Mouse (Mus musculus) hindbrain, embryonic 10.5 days (tissue): ENCODE data around the gene Smg6. TPM values are rescaled to one million over a fixed set of nuclear protein-coding genes. Genes with fewer than 3 reads are reported as not detected.

ENCODE experiments used
- DNase-seq: peaks from one replicate; pipeline ENCODE4 v3.0.0-alpha.2; 2017; ENCODE audit warnings: low spot score
- H3K27ac ChIP-seq: fragments of 300-500 bp; sonication (generic); 2 replicates; pipeline ENCODE4 v1.5.1; 2016; ENCODE audit warnings: mild to moderate bottlenecking, moderate library complexity
- H3K27me3 ChIP-seq: fragments of 300-500 bp; sonication (generic); 2 replicates; pipeline ENCODE4 v1.6.1; 2016; ENCODE audit warnings: mild to moderate bottlenecking; ENCODE audit not compliant: poor library complexity, insufficient read depth, severe bottlenecking
- H3K36me3 ChIP-seq: fragments of 300-500 bp; sonication (generic); 2 replicates; pipeline ENCODE4 v1.6.1; 2016; ENCODE audit warnings: mild to moderate bottlenecking, moderate library complexity
- H3K4me1 ChIP-seq: fragments of 300-500 bp; sonication (generic); replicated peaks from 2 replicates; pipeline ENCODE4 v1.6.1; 2016; ENCODE audit warnings: mild to moderate bottlenecking
- H3K4me3 ChIP-seq: fragments of 300-500 bp; sonication (generic); 2 replicates; pipeline ENCODE4 v1.5.1; 2016; ENCODE audit warnings: mild to moderate bottlenecking, moderate library complexity
- H3K9me3 ChIP-seq: fragments of 300-500 bp; sonication (generic); 2 replicates; pipeline ENCODE4 v1.6.1; 2016; ENCODE audit warnings: mild to moderate bottlenecking, moderate library complexity
- WGBS: fragments of 180-500 bp; shearing (Covaris S2); methylation state at CpG from one replicate; pipeline ENCODE4 v1.1.7; 2016; 5-methylcytosine and 5-hydroxymethylcytosine counted together
- polyA plus RNA-seq: library from polyadenylated mRNA; unstranded; fragments of >200 nt; fragmentation: Nextera tagmentation; extraction: Ambion mirVana; gene quantifications from 2 replicates; pipeline ENCODE4 v1.2.1, GENCODE M21; 2016

Smg6 gene
- polyA plus RNA-seq, 1 experiment from 2014 or later: 19.2 TPM

- H3K4me1 ChIP-seq: peaks cover 4% of the 10 kb centered on the region
- no peak for DNase-seq
- no peak overlapping the region for H3K4me3 ChIP-seq
- H3K36me3 ChIP-seq: 0 out of 2 replicates have a peak, but pooled peaks cover 3% of the 10 kb centered on the region
- no peaks in the 10 kb centered on the region for H3K9me3 ChIP-seq
- 93% methylated on average over 3 of the region's 3 CpGs for WGBS
- H3K27ac ChIP-seq: no peak overlapping the region
- H3K27me3 ChIP-seq: no peaks in the 10 kb centered on the region
Measured at GRCm38 (mm10) chr11:75071352-75071751, 145.7 kb downstream of the Smg6 start.

- H3K36me3 ChIP-seq: no peaks in the 10 kb centered on the region
- WGBS: 75% methylated on average over 2 of the region's 2 CpGs
- no peaks in the 10 kb centered on the region for H3K9me3 ChIP-seq
- no peak for DNase-seq
- no peaks in the 10 kb centered on the region for H3K27me3 ChIP-seq
- no peak overlapping the region for H3K4me3 ChIP-seq
- H3K27ac ChIP-seq: no peak overlapping the region
- H3K4me1 ChIP-seq: peaks cover 4% of the 10 kb centered on the region
Measured at GRCm38 (mm10) chr11:75072932-75073625, 147.5 kb downstream of the Smg6 start.

DNA sequence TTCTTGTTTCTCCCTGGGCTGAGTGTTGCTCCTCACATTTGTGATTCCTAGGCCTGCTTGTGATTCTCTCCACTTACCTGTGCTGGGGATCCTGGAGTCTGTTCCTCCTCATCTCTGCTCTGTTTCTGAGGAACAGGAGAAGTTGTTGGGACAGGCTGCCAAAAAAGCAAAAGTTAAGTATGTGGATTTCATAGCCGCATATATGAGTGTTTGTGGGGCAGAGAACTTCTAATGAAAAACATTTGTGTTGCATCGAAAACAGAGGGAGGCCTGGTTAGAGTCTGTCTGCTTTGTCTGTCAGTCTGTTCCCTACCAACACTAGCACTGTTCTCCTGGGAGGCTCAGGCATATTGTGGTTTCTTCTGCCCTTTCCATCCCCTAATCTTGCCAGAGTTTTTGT is 148.1 kb downstream of the Smg6 start:
- no peaks in the 10 kb centered on the region for H3K9me3 ChIP-seq
- H3K27ac ChIP-seq: no peak overlapping the region
- H3K27me3 ChIP-seq: no peaks in the 10 kb centered on the region
- peaks cover 3% of the 10 kb centered on the region; the same call in 1 of the 2 replicates for H3K36me3 ChIP-seq
- 84% methylated on average over 2 of the region's 2 CpGs for WGBS
- H3K4me1 ChIP-seq: peaks cover 4% of the 10 kb centered on the region
- DNase-seq: no peak
- no peak overlapping the region for H3K4me3 ChIP-seq

DNA sequence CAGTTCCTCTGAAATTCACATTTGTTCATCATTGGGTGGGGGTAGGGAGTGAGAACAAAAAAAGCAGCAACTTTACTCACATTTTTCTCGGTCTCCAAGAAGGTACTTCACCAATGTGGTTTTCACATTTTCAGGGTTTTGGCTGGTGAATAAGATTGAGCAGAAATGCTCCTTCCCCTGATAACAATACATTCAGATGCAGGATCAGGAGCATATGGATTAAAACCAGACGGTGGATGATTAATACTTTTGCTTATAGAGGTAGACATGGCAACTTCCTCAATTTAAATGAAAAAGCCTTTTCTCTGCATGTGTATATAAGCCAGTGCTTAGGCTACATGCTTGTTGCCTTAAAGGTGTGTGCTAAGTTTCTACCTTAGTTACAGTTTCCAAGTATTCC is 148.9 kb downstream of the Smg6 start:
- Histone ChIP-seq H3K36me3 (peaks cover 12% of the 10 kb centered on the region), H3K9me3 (peaks cover 2% of the 10 kb centered on the region; the same call in 1 of the 2 replicates), H3K27me3 (no peaks in the 10 kb centered on the region), H3K4me3 (no peak overlapping the region), H3K27ac (no peak overlapping the region), H3K4me1 (peaks cover 4% of the 10 kb centered on the region)
- no peak for DNase-seq
- 79% methylated on average over 2 of the region's 2 CpGs for WGBS

DNA sequence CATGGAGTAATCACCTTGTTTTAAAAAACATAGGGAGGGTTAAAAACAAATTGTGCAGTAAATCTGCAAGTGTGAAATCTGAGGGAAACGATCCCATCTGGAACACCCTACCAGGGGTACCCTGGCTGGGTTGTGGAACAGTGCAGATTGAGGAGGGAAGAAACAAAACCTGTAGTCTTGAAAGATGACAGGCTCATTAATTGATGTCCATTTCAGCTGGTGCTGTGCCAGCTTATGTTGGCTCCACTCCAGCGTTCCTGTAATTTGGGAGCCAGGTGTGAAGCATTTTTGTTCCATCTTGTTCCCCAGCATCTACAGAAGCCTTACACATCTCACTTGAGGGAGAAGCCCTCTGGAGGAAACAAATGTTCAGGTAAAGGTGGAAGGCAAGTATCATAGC is 153.0 kb downstream of the Smg6 start:
- Histone ChIP-seq H3K27me3 (no peaks in the 10 kb centered on the region), H3K4me1 (peaks cover 4% of the 10 kb centered on the region), H3K9me3 (peaks cover 2% of the 10 kb centered on the region; the same call in 1 of the 2 replicates), H3K4me3 (no peak overlapping the region), H3K27ac (no peak overlapping the region), H3K36me3 (peaks cover 31% of the 10 kb centered on the region)
- no peak for DNase-seq
- 96% methylated on average over 2 of the region's 2 CpGs for WGBS

GRCm38 (mm10) chr11:75083031-75083430 is 157.4 kb downstream of the Smg6 start:
- DNase-seq: no peak
- Histone ChIP-seq H3K36me3 (peaks cover 46% of the 10 kb centered on the region), H3K4me1 (no peaks in the 10 kb centered on the region), H3K27ac (no peak overlapping the region), H3K27me3 (no peaks in the 10 kb centered on the region), H3K4me3 (no peak overlapping the region), H3K9me3 (peaks cover 2% of the 10 kb centered on the region; the same call in 1 of the 2 replicates)
- WGBS: 80% methylated on average over 1 of the region's 1 CpGs

GRCm38 (mm10) chr11:75092159-75092558 is 166.5 kb downstream of the Smg6 start:
- no peak for DNase-seq
- H3K36me3 ChIP-seq: no peaks in the 10 kb centered on the region
- no peaks in the 10 kb centered on the region for H3K27me3 ChIP-seq
- H3K4me3 ChIP-seq: no peak overlapping the region
- no peaks in the 10 kb centered on the region for H3K4me1 ChIP-seq
- H3K9me3 ChIP-seq: no peaks in the 10 kb centered on the region
- no peak overlapping the region for H3K27ac ChIP-seq
- 82% methylated on average over 3 of the region's 3 CpGs for WGBS

GRCm38 (mm10) chr11:75092656-75093055 is 167.0 kb downstream of the Smg6 start:
- 79% methylated on average over 5 of the region's 5 CpGs for WGBS
- no peak for DNase-seq
- H3K9me3 ChIP-seq: no peaks in the 10 kb centered on the region

GRCm38 (mm10) chr11:75094759-75095158 is 169.1 kb downstream of the Smg6 start:
- Histone ChIP-seq H3K36me3 (peaks cover 6% of the 10 kb centered on the region), H3K9me3 (no peaks in the 10 kb centered on the region), H3K27ac (no peak overlapping the region), H3K4me1 (no peaks in the 10 kb centered on the region), H3K4me3 (no peak overlapping the region), H3K27me3 (no peaks in the 10 kb centered on the region)
- no peak for DNase-seq
- 95% methylated on average over 1 of the region's 1 CpGs for WGBS

More at GRCm38 (mm10) chr11:75092656-75093055, 167.0 kb downstream of the Smg6 start:
- peaks cover 2% of the 10 kb centered on the region for H3K36me3 ChIP-seq
- no peak overlapping the region for H3K27ac ChIP-seq
- H3K27me3 ChIP-seq: no peaks in the 10 kb centered on the region
- no peaks in the 10 kb centered on the region for H3K4me1 ChIP-seq
- H3K4me3 ChIP-seq: no peak overlapping the region

DNA sequence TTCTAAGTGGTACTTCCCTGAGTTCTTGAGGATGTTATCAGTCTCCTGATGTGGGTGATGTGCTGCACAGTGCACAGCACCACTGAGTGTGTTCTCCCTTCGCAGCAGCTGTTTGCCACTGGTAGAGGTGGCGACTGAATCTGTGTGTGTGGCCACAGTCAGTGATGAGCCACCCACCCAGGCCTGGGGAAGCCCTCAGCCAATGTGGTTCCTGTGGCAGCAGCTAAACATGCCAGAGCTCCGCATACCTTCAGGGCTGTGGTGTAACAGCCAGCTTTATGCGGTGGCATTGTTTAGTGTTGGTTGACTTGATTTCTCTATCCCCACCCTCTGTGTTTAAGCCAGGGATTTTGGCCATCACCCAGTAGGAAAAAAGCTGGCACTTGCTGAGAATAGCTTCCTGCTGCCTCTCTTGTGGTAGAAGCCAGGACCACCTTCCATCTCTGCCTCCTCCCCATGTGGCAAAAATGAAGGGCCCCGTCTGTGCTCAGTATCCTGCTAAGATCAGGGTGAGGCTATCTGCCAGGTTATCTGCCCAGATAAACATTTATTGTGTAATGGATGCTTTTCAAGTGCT is 177.2 kb downstream of the Smg6 start:
- no peak for DNase-seq
- H3K4me1 ChIP-seq: no peaks in the 10 kb centered on the region
- WGBS: 87% methylated on average over 5 of the region's 5 CpGs
- peaks cover 2% of the 10 kb centered on the region for H3K36me3 ChIP-seq
- no peak overlapping the region for H3K27ac ChIP-seq
- no peaks in the 10 kb centered on the region for H3K9me3 ChIP-seq
- H3K27me3 ChIP-seq: no peaks in the 10 kb centered on the region
- no peak overlapping the region for H3K4me3 ChIP-seq

GRCm38 (mm10) chr11:75106614-75107013 is 181.0 kb downstream of the Smg6 start:
- H3K9me3 ChIP-seq: no peaks in the 10 kb centered on the region
- no peak for DNase-seq
- 87% methylated on average over 5 of the region's 5 CpGs for WGBS
- no peaks in the 10 kb centered on the region for H3K4me1 ChIP-seq
- no peaks in the 10 kb centered on the region for H3K27me3 ChIP-seq
- peaks cover 13% of the 10 kb centered on the region; the same call in 1 of the 2 replicates for H3K36me3 ChIP-seq
- no peak overlapping the region for H3K4me3 ChIP-seq
- no peak overlapping the region for H3K27ac ChIP-seq

- no peak overlapping the region for H3K4me3 ChIP-seq
- no peak for DNase-seq
- no peaks in the 10 kb centered on the region for H3K27me3 ChIP-seq
- no peaks in the 10 kb centered on the region for H3K9me3 ChIP-seq
- H3K27ac ChIP-seq: no peak overlapping the region
- H3K4me1 ChIP-seq: no peaks in the 10 kb centered on the region
- H3K36me3 ChIP-seq: peaks cover 17% of the 10 kb centered on the region; the same call in 1 of the 2 replicates
Measured at GRCm38 (mm10) chr11:75108909-75109308, 183.3 kb downstream of the Smg6 start.

DNA sequence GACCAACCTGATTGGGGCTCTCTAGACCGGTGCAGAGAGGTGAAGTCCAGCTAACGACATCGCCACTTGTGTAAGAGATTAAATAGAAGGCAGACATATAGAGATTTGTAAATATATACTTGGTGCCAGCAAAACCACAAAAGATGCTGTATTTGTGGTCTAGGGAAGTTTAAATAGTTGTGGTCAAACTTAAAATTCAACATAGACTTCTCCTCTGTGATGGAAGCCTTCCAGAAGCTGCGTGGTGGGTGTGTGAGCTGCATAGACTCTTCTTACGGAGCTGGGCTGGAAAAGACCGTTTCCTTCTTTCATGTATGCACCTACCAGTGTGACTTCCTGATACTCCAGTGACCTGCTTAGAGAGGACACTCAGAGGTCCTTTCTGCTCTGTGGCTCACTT is 190.8 kb downstream of the Smg6 start:
- H3K4me3 ChIP-seq: no peak overlapping the region
- H3K36me3 ChIP-seq: 0 out of 2 replicates have a peak, but pooled peaks cover 4% of the 10 kb centered on the region
- DNase-seq: no peak
- H3K9me3 ChIP-seq: no peaks in the 10 kb centered on the region
- peaks cover 3% of the 10 kb centered on the region; the same call in 1 of the 2 replicates for H3K4me1 ChIP-seq
- H3K27ac ChIP-seq: no peak overlapping the region
- H3K27me3 ChIP-seq: no peaks in the 10 kb centered on the region
- 92% methylated on average over 6 of the region's 6 CpGs for WGBS
